In the genomic region with DNA sequence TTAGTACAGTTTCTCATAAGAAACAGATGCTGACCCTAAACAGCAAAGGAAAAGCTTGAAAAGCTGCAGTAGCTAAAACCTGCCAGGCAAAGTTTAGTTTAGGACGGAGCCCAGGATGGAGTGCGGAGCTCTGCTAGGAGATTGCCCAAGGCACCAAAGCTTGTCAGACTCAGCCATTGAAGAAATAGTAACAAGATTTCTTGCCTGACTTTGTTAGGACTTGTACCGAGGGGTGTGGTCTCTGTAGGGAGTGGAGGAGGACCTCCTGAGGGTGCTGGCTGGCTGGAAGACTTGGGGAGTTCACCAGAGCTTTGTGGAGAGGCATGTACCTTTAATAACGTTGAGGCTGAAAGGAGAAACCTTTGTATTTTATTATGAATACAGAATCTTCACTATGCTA, we compare ENCODE assay signal across 14 mouse cellular contexts. TPM values are rescaled to one million over a fixed set of nuclear protein-coding genes. Genes with fewer than 3 reads are reported as not detected.
DNase-seq lines count a peak whose midpoint lies in the region; ATAC-seq and TF ChIP-seq lines count a peak whose summit lies in the region.
"Had no signal": no experiment of that assay in that cellular context is flagged by ENCODE, and none has a peak within 500 bp of the region (broad histone marks: within the 10 kb centered on the region; RNA-seq: fewer than 3 reads in every experiment).

No protein-coding gene starts in this region.

- H3K79me2 ChIP-seq in liver, adult 2 months (ENCODE audit: control insufficient read depth, insufficient read depth, low read length) = peaks cover 15% of the 10 kb centered on the region; the same call in 1 of the 2 replicates

- no peak overlapping the region for H3K4me2 ChIP-seq in liver, embryonic 11.5 days
- no peak overlapping the region for H3K4me2 ChIP-seq in limb, embryonic 14.5 days (replicated peaks; ENCODE audit: low read depth, low read length, severe bottlenecking)
- H3K4me2 ChIP-seq in stomach, embryonic 16.5 days (ENCODE audit: low read depth, low read length) = peak overlapping the region; percentile 25; the same call in 1 of the 2 replicates
- H3K4me2 ChIP-seq: heart, embryonic 15.5 days; limb, embryonic 12.5 days had no signal

- WGBS in liver, adult 2 months = 63% methylated on average over 4 of the region's 4 CpGs
- 80% methylated on average over 4 of the region's 4 CpGs for WGBS in liver, embryonic 11.5 days
- WGBS in embryonic facial prominence, embryonic 10.5 days = 65% methylated on average over 4 of the region's 4 CpGs
- 57% methylated on average over 4 of the region's 4 CpGs for WGBS in limb, embryonic 14.5 days
- 62% methylated on average over 4 of the region's 4 CpGs for WGBS in stomach, embryonic 16.5 days

- no peaks in the 10 kb centered on the region for H3K9me3 ChIP-seq in liver, embryonic 11.5 days (ENCODE audit: control insufficient read depth, low read length)
- H3K9me3 ChIP-seq in embryonic facial prominence, embryonic 10.5 days = no peaks in the 10 kb centered on the region
- no peaks in the 10 kb centered on the region for H3K9me3 ChIP-seq in limb, embryonic 14.5 days (ENCODE audit: control insufficient read depth, low read length)
- no peaks in the 10 kb centered on the region for H3K9me3 ChIP-seq in stomach, embryonic 16.5 days (replicated peaks; ENCODE audit: control insufficient read depth, low read length)
- H3K9me3 ChIP-seq: heart, embryonic 15.5 days; limb, embryonic 12.5 days had no signal

- no peak for TF ChIP-seq CTCF in liver, adult 2 months (IDR thresholded peaks at IDR 0.05; ENCODE audit: low read depth, low read length)

- no peak overlapping the region for H3K9ac ChIP-seq in liver, adult 2 months (ENCODE audit: low read depth, low read length)
- H3K9ac ChIP-seq in liver, embryonic 11.5 days (ENCODE audit: low read depth, low read length) = no peak overlapping the region
- H3K9ac ChIP-seq in limb, embryonic 14.5 days (ENCODE audit: low read depth, low read length, severe bottlenecking) = peak overlapping the region; percentile 21; the same call in 1 of the 2 replicates
- H3K9ac ChIP-seq in stomach, embryonic 16.5 days (ENCODE audit: low read length) = peak overlapping the region; percentile 43; the same call in 1 of the 2 replicates
- H3K9ac ChIP-seq: heart, embryonic 15.5 days; limb, embryonic 12.5 days had no signal

- TF ChIP-seq POLR2A in liver, adult 2 months (IDR thresholded peaks at IDR 0.05; ENCODE audit: extremely low read depth, insufficient read depth, low read length) = no peak
- no peak for TF ChIP-seq POLR2A in limb, embryonic 14.5 days (IDR thresholded peaks at IDR 0.05; ENCODE audit: borderline replicate concordance, extremely low read depth, insufficient read depth, insufficient read length)

- ATAC-seq in liver, embryonic 11.5 days (replicated peaks; ENCODE audit: low FRiP score) = no peak
- ATAC-seq in limb, embryonic 14.5 days (ENCODE audit: low FRiP score, low read depth) = no peak
- peak; percentile 45; the same call in 1 of the 2 replicates for ATAC-seq in stomach, embryonic 16.5 days (ENCODE audit: insufficient read depth, low FRiP score)
- ATAC-seq: lung, postnatal 0 days had no signal

- H3K27ac ChIP-seq in liver, adult 2 months (replicated peaks; ENCODE audit: insufficient read depth, low read depth, low read length) = 0 out of 2 replicates have a peak overlapping the region, but pooled peaks have one; percentile 12
- no peak overlapping the region for H3K27ac ChIP-seq in liver, embryonic 11.5 days (ENCODE audit: low read depth, low read length)
- H3K27ac ChIP-seq in embryonic facial prominence, embryonic 10.5 days (replicated peaks) = no peak overlapping the region
- H3K27ac ChIP-seq in limb, embryonic 14.5 days (replicated peaks; ENCODE audit: low read depth, low read length) = no peak overlapping the region
- peak overlapping the region; percentile 71; the same call in 1 of the 2 replicates for H3K27ac ChIP-seq in stomach, embryonic 16.5 days (ENCODE audit: low read length)
- H3K27ac ChIP-seq: heart, embryonic 15.5 days; limb, embryonic 12.5 days had no signal

- no peak for DNase-seq in liver, adult 2 months (ENCODE audit: extremely low read depth, low read depth, low spot score)
- no peak for DNase-seq in liver, embryonic 11.5 days (ENCODE audit: low spot score)
- DNase-seq in embryonic facial prominence, embryonic 10.5 days (ENCODE audit: low spot score) = no peak
- DNase-seq in limb, embryonic 14.5 days (ENCODE audit: low spot score) = peak; percentile 40
- no peak for DNase-seq in layer of hippocampus, adult 8-10 months (ENCODE audit: low spot score in 2 of 2)
- no peak for DNase-seq in lung, postnatal 36 days
- DNase-seq: adrenal gland, adult 2 months; cerebellum, postnatal 25 days; gastrocnemius, postnatal 25 days; layer of hippocampus, adult 9-11 months had no signal

- H3K27me3 ChIP-seq in liver, adult 2 months (ENCODE audit: control insufficient read depth, insufficient read depth, low read length) = no peaks in the 10 kb centered on the region
- no peaks in the 10 kb centered on the region for H3K27me3 ChIP-seq in liver, embryonic 11.5 days (replicated peaks; ENCODE audit: control insufficient read depth, insufficient read depth, low read length)
- H3K27me3 ChIP-seq in embryonic facial prominence, embryonic 10.5 days (replicated peaks; ENCODE audit: low read depth, poor library complexity, severe bottlenecking) = no peaks in the 10 kb centered on the region
- H3K27me3 ChIP-seq in limb, embryonic 14.5 days (ENCODE audit: control insufficient read depth, insufficient read depth, low read length) = no peaks in the 10 kb centered on the region
- no peaks in the 10 kb centered on the region for H3K27me3 ChIP-seq in stomach, embryonic 16.5 days (ENCODE audit: control insufficient read depth, insufficient read depth, low read length)
- H3K27me3 ChIP-seq: heart, embryonic 15.5 days; limb, embryonic 12.5 days had no signal

- peaks cover 18% of the 10 kb centered on the region for H3K36me3 ChIP-seq in liver, adult 2 months (ENCODE audit: control insufficient read depth, insufficient read depth, low read length)
- peaks cover 4% of the 10 kb centered on the region for H3K36me3 ChIP-seq in liver, embryonic 11.5 days (ENCODE audit: control insufficient read depth, insufficient read depth, low read length)
- peaks cover 68% of the 10 kb centered on the region for H3K36me3 ChIP-seq in embryonic facial prominence, embryonic 10.5 days (replicated peaks)
- peaks cover 14% of the 10 kb centered on the region for H3K36me3 ChIP-seq in limb, embryonic 14.5 days (ENCODE audit: control insufficient read depth, insufficient read depth, low read length)
- peaks cover 7% of the 10 kb centered on the region for H3K36me3 ChIP-seq in stomach, embryonic 16.5 days (ENCODE audit: control insufficient read depth, insufficient read depth, low read length)

- no peak overlapping the region for H3K4me3 ChIP-seq in liver, adult 2 months (ENCODE audit: insufficient read depth, low read depth, low read length)
- no peak overlapping the region for H3K4me3 ChIP-seq in liver, embryonic 11.5 days (ENCODE audit: low read depth, low read length)
- H3K4me3 ChIP-seq in embryonic facial prominence, embryonic 10.5 days = peak overlapping the region; percentile 21; the same call in 1 of the 2 replicates
- no peak overlapping the region for H3K4me3 ChIP-seq in limb, embryonic 14.5 days (replicated peaks; ENCODE audit: low read length)
- H3K4me3 ChIP-seq in stomach, embryonic 16.5 days (replicated peaks; ENCODE audit: low read length) = no peak overlapping the region; the same call in 1 of the 2 replicates
- H3K4me3 ChIP-seq: heart, embryonic 15.5 days; limb, embryonic 12.5 days had no signal

- H3K4me1 ChIP-seq in liver, adult 2 months (ENCODE audit: control insufficient read depth, insufficient read depth, low read length) = peaks cover 29% of the 10 kb centered on the region
- H3K4me1 ChIP-seq in liver, embryonic 11.5 days (replicated peaks; ENCODE audit: control insufficient read depth, insufficient read depth, low read length) = peaks cover 9% of the 10 kb centered on the region
- peaks cover 45% of the 10 kb centered on the region for H3K4me1 ChIP-seq in embryonic facial prominence, embryonic 10.5 days
- H3K4me1 ChIP-seq in limb, embryonic 14.5 days (ENCODE audit: control insufficient read depth, insufficient read depth, low read length) = 0 out of 2 replicates have a peak, but pooled peaks cover 15% of the 10 kb centered on the region
- peaks cover 22% of the 10 kb centered on the region for H3K4me1 ChIP-seq in stomach, embryonic 16.5 days (ENCODE audit: control insufficient read depth, insufficient read depth, low read length)

RNA-seq across cellular contexts. Expression of gene Hmgcs1, which starts 5.5 kb away (rescaled TPM):
- 350 and 447 TPM in 2 replicates for total RNA-seq in liver, adult 2 months (2014; rRNA removed)
- 99.8 and 112 TPM in 2 replicates for polyA plus RNA-seq in liver, adult 2 months (2012; rRNA removed)
- 119 and 136 TPM in 2 replicates for polyA plus RNA-seq in liver, embryonic 11.5 days (2014; fragmentation: Nextera tagmentation; extraction: Ambion mirVana)
- 245 and 273 TPM in 2 replicates for polyA plus RNA-seq in embryonic facial prominence, embryonic 10.5 days (2016; fragmentation: Nextera tagmentation; extraction: Ambion mirVana)
- 84.0 and 93.0 TPM in 2 replicates for polyA plus RNA-seq in limb, embryonic 14.5 days (2012; rRNA removed)
- polyA plus RNA-seq in limb, embryonic 14.5 days (2014; fragmentation: Nextera tagmentation; extraction: Ambion mirVana) = 118 and 135 TPM in 2 replicates
- 209 and 223 TPM in 2 replicates for polyA plus RNA-seq in stomach, embryonic 16.5 days (2015; fragmentation: Nextera tagmentation; extraction: Ambion mirVana)
- 100 to 1,000 TPM; 196 to 290 (median 240) TPM for total RNA-seq in layer of hippocampus, adult 8-10 months (2022)

Comparison
In these comparisons a context has a peak if more than half of its experiments do, and no peak if none do; other contexts are left out.
1. H3K27ac ChIP-seq: peak in liver, adult 2 months (single experiment) and stomach, embryonic 16.5 days (single experiment); none in liver, embryonic 11.5 days (single experiment), embryonic facial prominence, embryonic 10.5 days (single experiment) and limb, embryonic 14.5 days (single experiment).
2. H3K9ac ChIP-seq: peak in limb, embryonic 14.5 days (single experiment) and stomach, embryonic 16.5 days (single experiment); none in liver, adult 2 months (single experiment) and liver, embryonic 11.5 days (single experiment).